8 mouse cellular contexts compared by ENCODE assay signal in genomic region chr5:124014791-124015251, GRCm38 (mm10). TPM values are rescaled to one million over a fixed set of nuclear protein-coding genes. Genes with fewer than 3 reads are reported as not detected.
DNase-seq lines count a peak whose midpoint lies in the region; ATAC-seq lines count a peak whose summit lies in the region.

No protein-coding gene starts in this region.

- no peak for ATAC-seq in liver, embryonic 12.5 days

- H3K9ac ChIP-seq in liver, embryonic 12.5 days: no peak overlapping the region

- H3K27me3 ChIP-seq in liver, embryonic 12.5 days (replicated peaks): no peaks in the 10 kb centered on the region

- H3K9me3 ChIP-seq in liver, embryonic 12.5 days (replicated peaks): no peaks in the 10 kb centered on the region

- no peak overlapping the region for H3K4me2 ChIP-seq in liver, embryonic 12.5 days

- peaks cover 99% of the 10 kb centered on the region for H3K4me1 ChIP-seq in liver, embryonic 12.5 days

- 59% methylated on average over 11 of the region's 11 CpGs for WGBS in liver, embryonic 12.5 days (ENCODE audit: insufficient replicate concordance)

- intact Hi-C loops in heart, postnatal 14 days (cut with DNase I): no loop called here

- no peak overlapping the region for H3K4me3 ChIP-seq in liver, embryonic 12.5 days

- peaks cover 15% of the 10 kb centered on the region for H3K36me3 ChIP-seq in liver, embryonic 12.5 days

- DNase-seq in adrenal gland, adult 8-10 months: peak; percentile 71
- no peak for DNase-seq in adrenal gland, postnatal 4 days (ENCODE audit: low spot score in 2 of 2)
- peak; percentile 74 for DNase-seq in adrenal gland, postnatal 14 days
- DNase-seq in heart, postnatal 14 days: peak; percentile 55 to 70
- peak; percentile 56 for DNase-seq in retina, postnatal 1 day
- DNase-seq in urinary bladder, postnatal 10 days (ENCODE audit: low spot score): no peak
- no peak for DNase-seq in right cerebral cortex, postnatal 4 days

- peak overlapping the region; percentile 36; the same call in 1 of the 2 replicates for H3K27ac ChIP-seq in liver, embryonic 12.5 days

RNA-seq across cellular contexts. Expression of gene Vps37b, which starts 17.2 kb away (rescaled TPM):
- 100 to 1,000 TPM in 1 of 4 experiments, 10 to 100 TPM in 3; 76.1 to 101 (median 91.9) TPM for total RNA-seq in adrenal gland, adult 8-10 months (2022)
- total RNA-seq in adrenal gland, postnatal 4 days (2021): 10 to 100 TPM; 61.4 to 64.1 TPM
- 65.2 and 85.1 TPM in 2 replicates for total RNA-seq in adrenal gland, postnatal 14 days (2021)
- 10 to 100 TPM; 22.2 to 22.7 TPM for total RNA-seq in heart, postnatal 14 days (2021)
- 20.9 and 21.8 TPM in 2 replicates for polyA plus RNA-seq in liver, embryonic 12.5 days (2016; fragmentation: Nextera tagmentation; extraction: Ambion mirVana)

RNA-seq across cellular contexts. Expression of gene Hip1r, which starts 41.4 kb away (rescaled TPM):
- total RNA-seq in adrenal gland, adult 8-10 months (2022): 10 to 100 TPM; 13.2 to 29.8 (median 22.8) TPM
- 10 to 100 TPM; 16.3 to 23.6 TPM for total RNA-seq in adrenal gland, postnatal 4 days (2021)
- 18.0 and 26.6 TPM in 2 replicates for total RNA-seq in adrenal gland, postnatal 14 days (2021)
- total RNA-seq in heart, postnatal 14 days (2021): 10 to 100 TPM; 23.2 to 25.0 TPM
- 15.2 and 16.7 TPM in 2 replicates for polyA plus RNA-seq in liver, embryonic 12.5 days (2016; fragmentation: Nextera tagmentation; extraction: Ambion mirVana)

Comparison
In these comparisons a context has a peak if more than half of its experiments do, and no peak if none do; other contexts are left out.
1. DNase-seq: peak in adrenal gland, adult 8-10 months (single experiment), adrenal gland, postnatal 14 days (single experiment), heart, postnatal 14 days (2 of 2) and retina, postnatal 1 day (single experiment); none in adrenal gland, postnatal 4 days (0 of 2), urinary bladder, postnatal 10 days (single experiment) and right cerebral cortex, postnatal 4 days (single experiment).